Mouse (Mus musculus): ENCODE results near the gene Hmgcl. TPM values are rescaled to one million over a fixed set of nuclear protein-coding genes. Genes with fewer than 3 reads are reported as not detected.

Gene Hmgcl
- polyA plus RNA-seq (2016; fragmentation: Nextera tagmentation; extraction: Ambion mirVana) = 64.3 and 68.6 TPM in 2 replicates

- H3K4me1 ChIP-seq = peaks cover 19% of the 10 kb centered on the region
- under 1% methylated on average over 23 of the region's 23 CpGs for whole genome bisulfite sequencing
- peak within 1 kb of the TSS; percentile 76 for H3K4me3 ChIP-seq
- peak; percentile 94 for DNase-seq (ENCODE audit: low spot score)
- peak within 1 kb of the TSS; percentile 70 for H3K27ac ChIP-seq (replicated peaks)
- H3K27me3 ChIP-seq (replicated peaks; ENCODE audit: low read depth, poor library complexity, severe bottlenecking) = no peaks in the 10 kb centered on the region
- 0 out of 2 replicates have a peak, but pooled peaks cover under 1% of the 10 kb centered on the region for H3K9me3 ChIP-seq
- H3K36me3 ChIP-seq (replicated peaks) = peaks cover 13% of the 10 kb centered on the region
Observed at GRCm38 (mm10) chr4:135946278-135946658, at the start of gene Hmgcl. Gene Hmgcl, plus strand, starts transcription at chr4:135946448.

- no peaks in the 10 kb centered on the region for H3K9me3 ChIP-seq
Observed at GRCm38 (mm10) chr4:135898380-135899049, 47.7 kb upstream of the Hmgcl start.

GRCm38 (mm10) chr4:135899050-135899448, 47.2 kb upstream of the Hmgcl start:
- no peak for DNase-seq (ENCODE audit: low spot score)
- Histone ChIP-seq H3K36me3 (replicated peaks) (no peaks in the 10 kb centered on the region), H3K4me1 (peaks cover 9% of the 10 kb centered on the region; the same call in 1 of the 2 replicates), H3K9me3 (no peaks in the 10 kb centered on the region), H3K27me3 (replicated peaks; ENCODE audit: low read depth, poor library complexity, severe bottlenecking) (no peaks in the 10 kb centered on the region), H3K27ac (replicated peaks) (no peak overlapping the region), H3K4me3 (no peak overlapping the region)
- WGBS = 87% methylated on average over 7 of the region's 7 CpGs

More at GRCm38 (mm10) chr4:135898380-135899049, 47.7 kb upstream of the Hmgcl start:
- H3K4me1 ChIP-seq = peaks cover 9% of the 10 kb centered on the region; the same call in 1 of the 2 replicates
- DNase-seq (ENCODE audit: low spot score) = no peak
- WGBS = 76% methylated on average over 9 of the region's 9 CpGs
- no peak overlapping the region for H3K27ac ChIP-seq (replicated peaks)
- no peaks in the 10 kb centered on the region for H3K27me3 ChIP-seq (replicated peaks; ENCODE audit: low read depth, poor library complexity, severe bottlenecking)
- no peak overlapping the region for H3K4me3 ChIP-seq
- H3K36me3 ChIP-seq (replicated peaks) = no peaks in the 10 kb centered on the region

GRCm38 (mm10) chr4:135900008-135900407, 46.2 kb upstream of the Hmgcl start:
- no peak for DNase-seq (ENCODE audit: low spot score)
- H3K9me3 ChIP-seq = no peaks in the 10 kb centered on the region
- H3K27me3 ChIP-seq (replicated peaks; ENCODE audit: low read depth, poor library complexity, severe bottlenecking) = no peaks in the 10 kb centered on the region
- peaks cover 9% of the 10 kb centered on the region; the same call in 1 of the 2 replicates for H3K4me1 ChIP-seq
- H3K4me3 ChIP-seq = no peak overlapping the region
- no peaks in the 10 kb centered on the region for H3K36me3 ChIP-seq (replicated peaks)
- no peak overlapping the region for H3K27ac ChIP-seq (replicated peaks)
- WGBS = 88% methylated on average over 5 of the region's 5 CpGs

GRCm38 (mm10) chr4:135902606-135903242, 43.5 kb upstream of the Hmgcl start:
- Histone ChIP-seq H3K27ac (replicated peaks) (no peak overlapping the region), H3K4me1 (0 out of 2 replicates have a peak, but pooled peaks cover 6% of the 10 kb centered on the region), H3K4me3 (no peak overlapping the region), H3K27me3 (replicated peaks; ENCODE audit: low read depth, poor library complexity, severe bottlenecking) (no peaks in the 10 kb centered on the region), H3K36me3 (replicated peaks) (no peaks in the 10 kb centered on the region), H3K9me3 (no peaks in the 10 kb centered on the region)
- DNase-seq (ENCODE audit: low spot score) = no peak
- WGBS = 91% methylated on average over 4 of the region's 4 CpGs

GRCm38 (mm10) chr4:135904810-135905209, 41.4 kb upstream of the Hmgcl start:
- no peak for DNase-seq (ENCODE audit: low spot score)
- Histone ChIP-seq H3K36me3 (replicated peaks) (no peaks in the 10 kb centered on the region), H3K27me3 (replicated peaks; ENCODE audit: low read depth, poor library complexity, severe bottlenecking) (no peaks in the 10 kb centered on the region), H3K4me3 (no peak overlapping the region), H3K27ac (replicated peaks) (no peak overlapping the region), H3K4me1 (no peaks in the 10 kb centered on the region), H3K9me3 (no peaks in the 10 kb centered on the region)
- WGBS = 50% methylated on average over 1 of the region's 1 CpGs

- no peak overlapping the region for H3K27ac ChIP-seq (replicated peaks)
- no peak overlapping the region for H3K4me3 ChIP-seq
- 85% methylated on average over 3 of the region's 3 CpGs for WGBS
- no peaks in the 10 kb centered on the region for H3K36me3 ChIP-seq (replicated peaks)
- no peak for DNase-seq (ENCODE audit: low spot score)
- H3K27me3 ChIP-seq (replicated peaks; ENCODE audit: low read depth, poor library complexity, severe bottlenecking) = no peaks in the 10 kb centered on the region
- no peaks in the 10 kb centered on the region for H3K4me1 ChIP-seq
- H3K9me3 ChIP-seq = no peaks in the 10 kb centered on the region
Observed at GRCm38 (mm10) chr4:135906633-135907032, 39.6 kb upstream of the Hmgcl start.

GRCm38 (mm10) chr4:135909326-135910066, 36.8 kb upstream of the Hmgcl start:
- 72% methylated on average over 13 of the region's 13 CpGs for WGBS
- no peak overlapping the region for H3K4me3 ChIP-seq
- H3K27me3 ChIP-seq (replicated peaks; ENCODE audit: low read depth, poor library complexity, severe bottlenecking) = no peaks in the 10 kb centered on the region
- no peaks in the 10 kb centered on the region for H3K9me3 ChIP-seq
- H3K27ac ChIP-seq (replicated peaks) = no peak overlapping the region
- peaks cover 8% of the 10 kb centered on the region for H3K4me1 ChIP-seq
- no peaks in the 10 kb centered on the region for H3K36me3 ChIP-seq (replicated peaks)
- no peak for DNase-seq (ENCODE audit: low spot score)

GRCm38 (mm10) chr4:135911531-135911930, 34.7 kb upstream of the Hmgcl start:
- peaks cover 8% of the 10 kb centered on the region for H3K4me1 ChIP-seq
- DNase-seq (ENCODE audit: low spot score) = no peak
- WGBS = 71% methylated on average over 7 of the region's 7 CpGs
- H3K27ac ChIP-seq (replicated peaks) = no peak overlapping the region
- no peaks in the 10 kb centered on the region for H3K27me3 ChIP-seq (replicated peaks; ENCODE audit: low read depth, poor library complexity, severe bottlenecking)
- H3K36me3 ChIP-seq (replicated peaks) = no peaks in the 10 kb centered on the region
- H3K9me3 ChIP-seq = no peaks in the 10 kb centered on the region
- H3K4me3 ChIP-seq = no peak overlapping the region

GRCm38 (mm10) chr4:135912164-135912563, 34.1 kb upstream of the Hmgcl start:
- Histone ChIP-seq H3K4me1 (peaks cover 8% of the 10 kb centered on the region), H3K4me3 (no peak overlapping the region), H3K27me3 (replicated peaks; ENCODE audit: low read depth, poor library complexity, severe bottlenecking) (no peaks in the 10 kb centered on the region), H3K36me3 (replicated peaks) (no peaks in the 10 kb centered on the region), H3K27ac (replicated peaks) (no peak overlapping the region), H3K9me3 (no peaks in the 10 kb centered on the region)
- WGBS = 70% methylated on average over 3 of the region's 3 CpGs
- DNase-seq (ENCODE audit: low spot score) = no peak

- no peaks in the 10 kb centered on the region for H3K36me3 ChIP-seq (replicated peaks)
- H3K9me3 ChIP-seq = no peaks in the 10 kb centered on the region
- peak overlapping the region; percentile 44; the same call in 1 of the 2 replicates for H3K27ac ChIP-seq (replicated peaks)
- DNase-seq (ENCODE audit: low spot score) = peak; percentile 26
- 49% methylated on average over 3 of the region's 3 CpGs for WGBS
- no peak overlapping the region for H3K4me3 ChIP-seq
- H3K4me1 ChIP-seq = peaks cover 8% of the 10 kb centered on the region
- H3K27me3 ChIP-seq (replicated peaks; ENCODE audit: low read depth, poor library complexity, severe bottlenecking) = no peaks in the 10 kb centered on the region
Observed at GRCm38 (mm10) chr4:135912835-135913234, 33.4 kb upstream of the Hmgcl start.

- no peak for DNase-seq (ENCODE audit: low spot score)
- no peak overlapping the region for H3K4me3 ChIP-seq
- WGBS = 81% methylated on average over 4 of the region's 4 CpGs
- no peaks in the 10 kb centered on the region for H3K27me3 ChIP-seq (replicated peaks; ENCODE audit: low read depth, poor library complexity, severe bottlenecking)
- no peaks in the 10 kb centered on the region for H3K36me3 ChIP-seq (replicated peaks)
- H3K9me3 ChIP-seq = no peaks in the 10 kb centered on the region
- peaks cover 8% of the 10 kb centered on the region for H3K4me1 ChIP-seq
- H3K27ac ChIP-seq (replicated peaks) = peak overlapping the region; percentile 44; the same call in 1 of the 2 replicates
Observed at GRCm38 (mm10) chr4:135913433-135913832, 32.8 kb upstream of the Hmgcl start.

Data from embryonic facial prominence, embryonic 10.5 days (tissue).